Mouse (Mus musculus) T-cell, adult 2 months (primary cell): ENCODE results near the gene 1600015I10Rik.
"Not testable (repeated sequence)": the region's sequence is repeated elsewhere in the genome, so short reads cannot be mapped to it uniquely, and the experiment has no call there.

ENCODE experiments used
- DNase-seq: peaks from one replicate; pipeline ENCODE4 v3.0.0; 2022; ENCODE audit warnings: low spot score

The 1600015I10Rik gene

DNA sequence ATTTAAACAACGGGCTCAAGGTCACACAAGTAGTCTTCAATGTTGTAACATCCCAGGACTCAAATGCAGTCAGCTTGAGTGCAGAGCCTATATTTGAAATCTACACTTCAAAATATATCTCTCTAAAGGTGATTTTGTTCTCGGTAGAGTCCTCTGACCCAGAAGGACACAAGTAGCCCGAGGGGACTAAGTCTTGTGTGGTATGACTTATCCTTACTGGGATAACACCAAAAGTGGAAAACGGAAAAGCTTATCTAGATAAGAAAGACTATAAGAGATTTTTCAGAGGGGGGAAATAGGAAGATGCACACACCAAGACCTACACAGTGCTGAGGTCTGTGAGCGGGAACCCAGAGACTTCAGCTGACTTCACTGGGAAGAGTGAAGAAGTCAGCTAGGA lies at the start of gene 1600015I10Rik:
TSS of gene 1600015I10Rik (plus strand) at position 301 of the 400 bp plus-strand sequence.
- DNase-seq = no peak

DNA sequence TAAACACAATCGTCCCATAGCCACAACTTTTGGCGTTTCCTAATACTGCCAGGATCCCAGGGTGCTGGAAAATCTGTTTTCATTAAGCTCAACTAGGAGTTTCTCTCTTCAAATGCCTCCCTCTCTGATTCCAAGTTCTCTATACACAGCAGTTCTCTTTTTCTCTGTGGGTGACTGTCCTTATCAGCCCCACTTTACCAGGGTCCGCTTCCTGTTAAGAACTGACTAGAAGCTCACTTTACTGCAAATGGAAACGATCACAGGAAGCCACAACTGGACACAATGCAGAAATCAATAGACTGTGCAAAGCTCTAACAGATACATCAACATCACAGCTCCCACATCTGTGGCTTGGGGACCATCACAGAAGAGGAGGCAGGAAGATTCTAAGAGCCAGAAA lies 35.5 kb upstream of the 1600015I10Rik start:
- no peak for DNase-seq

DNA sequence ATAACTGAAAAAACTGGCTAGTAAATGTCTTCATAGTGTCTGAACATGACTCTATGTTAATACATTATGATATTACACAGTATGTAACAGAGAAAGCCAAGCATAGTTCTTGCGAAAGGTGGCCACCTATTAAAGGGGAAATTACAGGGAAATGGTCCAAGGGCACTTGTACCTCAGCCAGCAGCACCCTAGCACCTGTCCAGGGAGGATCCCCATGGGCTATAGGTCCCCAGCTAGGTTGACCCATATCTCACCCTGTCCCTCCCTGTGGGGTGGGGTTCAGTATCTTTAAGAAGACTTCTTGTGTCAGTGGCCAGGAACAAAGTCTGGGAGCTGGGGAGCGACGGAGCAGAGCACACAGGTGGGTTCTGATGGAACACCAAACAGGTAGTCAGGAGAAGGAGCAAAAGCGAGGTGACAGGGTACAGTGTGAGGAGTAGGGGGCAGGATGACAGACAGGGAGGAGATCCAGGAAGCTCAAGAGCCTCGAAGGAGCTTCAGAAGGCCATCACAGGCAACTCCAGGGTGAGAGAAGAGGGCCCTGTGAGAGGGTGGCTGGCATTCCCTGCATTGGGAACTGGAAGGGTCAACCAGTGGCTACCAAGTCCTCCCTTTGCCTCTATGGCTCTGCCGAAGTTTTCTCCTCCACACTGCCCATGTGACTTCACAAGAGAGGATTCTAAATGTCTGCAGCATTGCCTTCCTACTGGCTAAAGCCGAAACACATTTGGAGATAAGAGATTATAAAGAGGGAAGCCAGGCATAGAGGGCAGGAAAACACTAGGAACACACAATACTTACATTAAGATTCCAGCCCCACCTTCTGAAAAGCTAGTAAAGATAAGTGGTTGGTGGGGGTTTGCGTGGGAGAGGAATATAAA lies 34.5 kb upstream of the 1600015I10Rik start:
- DNase-seq = no peak

DNA sequence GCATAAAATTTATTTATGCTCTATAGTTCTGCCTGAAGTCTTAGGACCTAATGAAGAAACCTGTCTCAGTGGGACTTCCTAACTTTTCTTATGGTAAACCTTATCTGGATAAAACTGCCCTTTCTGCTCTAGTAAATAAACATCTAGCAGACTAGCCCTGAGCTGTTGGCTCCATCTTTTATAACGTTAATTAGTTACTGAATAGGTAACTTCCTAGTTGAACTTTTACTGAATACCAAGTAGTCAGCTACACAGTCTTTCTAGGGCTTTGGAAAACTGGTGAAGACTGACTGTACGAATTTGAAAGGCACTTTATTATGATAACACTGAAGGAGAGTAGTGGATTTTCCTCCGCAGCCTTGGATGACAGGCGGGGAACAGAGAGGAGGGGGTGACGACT lies 33.8 kb upstream of the 1600015I10Rik start:
- no peak for DNase-seq

DNA sequence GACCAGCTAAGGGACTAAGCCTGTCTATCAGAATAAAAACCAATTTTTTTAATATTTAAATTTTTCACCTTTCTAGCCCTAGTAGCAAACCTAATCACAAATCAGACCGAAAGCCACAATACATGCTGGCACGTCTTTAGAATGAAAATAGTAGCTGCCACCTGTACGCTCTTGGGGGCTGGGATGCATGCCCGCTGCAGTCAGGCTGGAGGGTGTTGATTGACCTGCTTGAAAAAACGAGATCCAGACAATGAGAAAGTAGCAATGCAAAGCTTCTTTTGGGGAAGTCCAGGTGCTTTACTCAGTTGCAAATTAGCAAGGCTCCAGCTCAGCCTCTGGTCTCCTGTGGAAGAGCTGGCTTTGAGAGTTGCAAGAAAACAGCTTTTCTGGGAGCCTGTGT lies 32.7 kb upstream of the 1600015I10Rik start:
- DNase-seq = no peak

DNA sequence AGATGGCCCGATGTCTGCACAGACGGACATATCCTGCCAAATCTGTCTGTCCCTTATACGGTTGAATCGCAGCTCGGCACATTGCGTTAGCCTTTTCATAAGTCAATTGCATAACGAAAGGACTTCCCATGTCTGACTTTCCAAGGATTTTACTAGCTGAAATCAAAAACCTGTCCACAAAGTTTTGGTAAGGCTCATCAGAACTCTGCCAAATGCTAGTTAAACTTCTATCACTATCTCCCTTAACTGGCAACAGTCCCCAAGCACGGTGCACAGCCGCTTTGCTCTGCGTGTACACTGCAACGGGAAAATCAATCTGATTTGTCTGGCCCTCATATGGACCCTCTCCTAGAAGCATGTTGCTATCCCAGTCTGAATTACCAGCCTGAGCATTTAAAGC lies 28.4 kb upstream of the 1600015I10Rik start:
- DNase-seq = not testable (repeated sequence)

DNA sequence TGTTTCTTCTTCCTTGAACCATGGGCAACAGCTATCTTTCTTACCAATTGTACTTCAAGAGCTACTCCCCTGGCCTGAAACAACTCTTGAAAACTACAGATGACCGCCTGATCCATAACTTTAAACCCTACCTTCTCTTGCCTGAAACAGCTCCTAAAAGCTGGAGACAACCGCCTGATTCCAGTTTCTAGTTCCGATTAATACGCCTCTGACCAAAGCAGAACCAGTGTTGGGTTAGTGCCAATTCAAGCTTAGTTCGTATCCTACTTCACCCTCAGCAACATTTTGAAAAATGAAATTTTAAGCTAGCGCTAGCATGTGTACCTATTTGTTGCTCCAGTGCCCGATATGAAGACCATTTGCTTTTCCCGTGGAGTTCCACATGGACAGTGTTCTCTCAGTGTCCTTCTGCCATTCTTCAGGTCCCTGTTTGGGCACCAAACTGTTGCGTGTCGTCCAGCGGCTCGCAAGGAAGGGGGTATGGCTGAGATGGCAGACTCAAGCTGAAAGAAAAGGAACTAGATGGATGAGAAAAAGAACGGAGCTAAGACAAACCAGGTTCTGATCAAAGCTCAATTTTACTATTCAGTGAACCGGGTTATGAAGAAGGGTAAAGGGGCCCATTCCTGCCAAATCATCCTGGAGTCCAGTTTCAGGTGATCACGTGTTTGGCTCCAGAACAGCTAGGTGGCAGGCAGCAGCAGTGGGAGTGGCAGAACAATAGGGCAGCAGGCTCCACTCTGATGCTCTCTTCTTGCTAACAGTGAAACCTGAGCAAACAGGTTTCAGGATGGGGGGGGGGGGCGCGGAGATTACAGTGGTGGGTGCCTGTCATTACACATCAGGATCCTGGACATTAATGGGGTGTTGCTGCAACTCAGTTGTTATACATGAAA lies 26.9 kb upstream of the 1600015I10Rik start:
- no peak for DNase-seq

DNA sequence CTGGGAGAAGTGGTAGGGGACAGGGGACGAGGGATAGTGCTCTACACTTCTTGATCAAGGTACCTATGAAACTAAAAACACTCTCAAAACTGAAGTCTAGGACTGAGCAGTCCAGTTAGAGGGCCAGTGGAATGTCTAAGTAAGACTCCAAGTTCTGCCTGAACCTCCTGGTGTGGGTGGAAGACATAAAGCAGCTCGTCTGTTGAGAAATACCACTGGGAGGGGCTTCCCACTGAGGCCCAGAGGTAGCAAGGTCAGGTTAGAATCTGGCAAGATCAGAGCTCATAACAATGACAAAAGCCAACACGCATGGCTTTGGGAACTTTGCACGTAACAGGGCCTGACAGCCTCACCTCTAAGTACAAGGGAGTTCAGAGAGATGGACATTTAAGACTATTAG lies 26.3 kb upstream of the 1600015I10Rik start:
- DNase-seq = no peak

DNA sequence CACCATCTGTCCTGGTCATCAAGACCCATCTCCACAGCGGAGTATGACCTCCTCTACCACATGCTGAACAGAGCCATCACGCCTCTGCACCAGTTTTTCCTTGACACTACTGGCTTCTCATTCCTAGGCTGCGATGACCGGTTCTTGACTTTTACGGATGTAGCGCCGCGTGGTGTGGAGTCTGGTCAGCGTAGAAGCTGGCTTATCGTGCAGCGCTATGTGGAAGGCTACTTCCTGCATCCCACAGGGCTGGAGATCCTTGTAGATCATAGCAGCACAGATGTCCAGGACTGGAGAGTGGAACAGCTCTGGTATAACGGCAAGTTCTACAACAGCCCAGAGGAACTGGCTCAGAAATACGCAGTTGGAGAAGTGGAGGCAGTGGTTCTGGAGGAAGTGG lies 24.1 kb upstream of the 1600015I10Rik start:
- no peak for DNase-seq

DNA sequence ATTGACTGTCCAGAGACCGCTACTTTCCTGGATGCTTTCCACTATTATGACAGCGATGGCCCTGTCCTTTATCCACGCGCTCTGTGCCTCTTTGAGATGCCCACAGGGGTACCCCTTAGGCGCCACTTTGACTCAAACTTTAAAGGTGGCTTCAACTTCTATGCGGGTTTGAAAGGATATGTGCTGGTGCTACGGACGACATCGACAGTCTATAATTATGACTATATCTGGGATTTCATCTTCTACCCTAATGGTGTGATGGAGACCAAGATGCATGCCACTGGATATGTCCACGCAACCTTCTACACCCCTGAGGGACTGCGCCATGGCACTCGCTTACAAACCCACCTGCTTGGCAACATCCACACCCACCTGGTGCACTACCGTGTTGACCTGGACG lies 23.3 kb upstream of the 1600015I10Rik start:
- no peak for DNase-seq

DNA sequence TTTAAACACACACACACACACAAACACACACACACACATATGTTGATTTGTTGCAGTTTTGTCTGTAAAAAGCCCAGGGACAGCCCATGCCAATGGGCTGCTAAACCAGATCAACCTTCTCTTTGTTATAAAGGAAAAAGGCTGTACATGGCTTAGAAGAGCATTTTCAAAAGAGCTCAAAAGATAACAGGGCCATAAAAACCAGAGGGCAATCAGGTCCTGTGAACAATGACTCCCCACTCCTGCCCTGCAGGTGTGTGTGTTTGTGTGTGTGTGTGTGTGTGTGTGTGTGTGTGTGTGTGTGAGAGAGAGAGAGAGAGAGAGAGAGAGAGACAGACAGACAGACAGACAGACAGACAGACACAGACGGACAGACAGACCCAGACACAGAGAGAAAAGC lies 20.5 kb upstream of the 1600015I10Rik start:
- no peak for DNase-seq

DNA sequence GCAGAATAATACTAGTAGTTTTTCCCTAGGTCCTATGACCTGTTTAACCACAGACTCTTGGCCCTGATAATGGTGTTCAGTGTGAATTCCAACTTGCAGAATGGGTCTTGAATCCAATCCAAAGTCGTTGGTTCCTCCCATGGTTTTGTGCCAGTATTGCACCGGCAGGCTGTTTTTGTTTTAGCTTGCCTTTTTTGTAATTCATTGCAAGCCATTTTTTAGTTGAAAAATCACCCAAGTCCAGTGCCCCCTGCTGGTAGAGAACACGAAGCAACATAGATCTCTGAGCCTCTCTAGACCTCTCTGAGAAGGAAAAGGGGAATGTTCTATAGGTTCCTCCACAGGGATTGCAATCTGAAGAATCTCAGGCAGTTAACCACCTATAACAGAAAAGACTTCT lies 17.7 kb upstream of the 1600015I10Rik start:
- peak; percentile 32 for DNase-seq

DNA sequence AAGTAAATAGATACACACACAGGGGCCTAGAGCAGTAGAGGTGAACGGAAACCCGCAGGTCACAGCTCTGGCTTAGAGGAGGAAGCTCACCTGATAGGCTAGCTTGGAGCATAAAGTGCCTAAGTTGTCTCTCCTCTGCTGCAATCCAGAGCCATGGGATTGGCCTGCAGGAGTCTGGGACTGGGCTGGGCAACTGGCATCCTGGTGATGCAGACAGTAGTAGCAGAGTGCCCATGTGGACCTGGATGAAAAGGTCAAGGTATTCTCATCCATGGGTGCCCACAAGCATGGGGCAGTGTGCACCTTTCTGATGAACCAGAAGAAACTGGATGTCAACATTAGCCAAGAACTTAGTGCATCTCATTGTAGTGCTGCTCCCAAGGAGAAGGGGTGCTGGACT lies 16.1 kb upstream of the 1600015I10Rik start:
- DNase-seq = no peak

DNA sequence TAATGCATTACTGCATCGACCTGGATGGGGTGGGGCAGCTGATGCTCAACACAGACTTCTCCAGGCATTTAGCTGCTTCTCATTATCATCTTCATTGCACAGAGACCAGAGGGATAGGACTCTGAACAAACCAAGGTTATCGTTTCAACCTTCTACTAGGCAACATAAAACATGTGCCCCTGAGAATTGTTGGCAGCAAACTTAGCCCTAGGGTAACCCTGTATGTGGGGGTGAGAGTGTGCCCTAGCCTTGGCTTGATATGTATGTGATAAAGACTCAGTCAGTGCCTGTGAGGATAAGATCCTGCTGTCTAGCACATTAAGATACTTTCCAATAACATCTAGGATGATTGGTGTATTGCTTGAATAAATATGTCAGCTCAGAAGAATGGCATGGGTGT lies 19.9 kb downstream of the 1600015I10Rik start:
- no peak for DNase-seq

DNA sequence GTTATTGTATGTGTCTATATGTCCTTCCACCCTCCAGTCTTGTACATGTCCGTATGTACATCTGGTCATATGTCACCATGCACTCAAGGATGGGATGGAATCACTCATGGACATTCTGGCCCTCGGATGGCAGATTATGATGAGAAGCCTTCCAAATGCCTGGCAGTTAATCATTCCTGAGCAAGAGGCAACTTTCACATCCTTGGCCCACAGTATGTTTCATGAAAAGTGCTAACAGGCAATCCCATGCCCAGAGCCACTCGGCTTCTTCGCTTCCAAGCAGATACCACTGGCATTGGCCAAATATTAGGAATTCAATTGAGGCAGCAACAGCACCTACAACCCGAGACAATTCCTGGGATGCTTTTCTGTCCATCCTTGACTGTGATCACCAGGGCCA lies 21.0 kb downstream of the 1600015I10Rik start:
- DNase-seq = no peak

DNA sequence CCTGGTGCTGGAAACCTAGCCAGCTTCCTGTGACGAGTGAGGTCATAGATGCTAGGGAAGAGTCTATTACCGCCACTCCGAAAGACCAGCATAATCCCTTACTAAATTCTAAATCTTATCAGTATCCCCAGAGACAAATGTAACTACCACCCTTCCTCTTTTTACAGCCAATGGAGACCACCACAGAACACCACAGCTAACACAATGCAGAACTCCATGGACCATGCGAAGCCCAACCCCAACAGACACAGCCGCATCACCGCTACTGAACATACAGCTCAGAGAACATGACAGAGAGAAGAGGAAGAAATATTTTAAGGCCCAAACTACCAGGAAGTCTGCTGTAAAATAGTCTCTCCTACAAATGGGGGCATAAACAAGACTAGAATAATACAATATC lies 21.9 kb downstream of the 1600015I10Rik start:
- no peak for DNase-seq

DNA sequence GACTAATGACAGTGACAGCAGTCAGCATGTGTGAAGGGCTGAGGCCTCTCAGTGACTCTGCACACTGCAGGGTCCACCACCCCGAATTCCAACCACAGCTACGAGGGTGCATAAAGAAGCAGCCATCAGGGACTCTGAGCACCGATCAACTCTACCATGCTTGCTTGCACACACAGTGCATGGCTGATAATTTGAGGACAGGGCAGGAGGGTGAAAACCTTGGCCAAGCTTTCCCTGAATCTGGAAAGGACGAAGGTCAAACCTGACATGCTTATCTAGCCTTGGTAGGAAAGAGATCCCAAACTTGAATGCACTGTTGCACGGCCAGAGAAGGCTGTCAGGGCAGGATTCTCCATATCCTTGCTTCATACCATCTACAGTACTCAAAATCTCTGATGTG lies 23.5 kb downstream of the 1600015I10Rik start:
- DNase-seq = no peak

DNA sequence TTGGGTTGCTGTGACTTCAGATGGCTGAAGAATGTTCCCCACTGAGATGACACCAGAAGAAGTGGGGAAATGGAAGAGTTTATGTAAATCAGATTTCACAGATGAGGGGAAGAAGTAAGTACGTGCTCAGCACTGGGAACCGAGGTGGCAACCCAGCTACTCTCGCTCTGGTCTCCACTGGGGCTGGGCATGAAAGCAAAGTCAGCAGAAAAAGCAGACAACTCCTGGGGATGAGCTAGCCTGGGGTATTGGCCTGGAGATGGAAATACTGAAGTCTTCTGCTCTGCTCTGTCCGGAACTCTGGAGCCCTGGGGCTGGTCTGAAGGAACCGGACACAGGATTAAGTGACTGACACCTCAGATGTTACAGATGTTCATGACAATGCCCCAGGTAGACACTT lies 24.5 kb downstream of the 1600015I10Rik start:
- DNase-seq = no peak

DNA sequence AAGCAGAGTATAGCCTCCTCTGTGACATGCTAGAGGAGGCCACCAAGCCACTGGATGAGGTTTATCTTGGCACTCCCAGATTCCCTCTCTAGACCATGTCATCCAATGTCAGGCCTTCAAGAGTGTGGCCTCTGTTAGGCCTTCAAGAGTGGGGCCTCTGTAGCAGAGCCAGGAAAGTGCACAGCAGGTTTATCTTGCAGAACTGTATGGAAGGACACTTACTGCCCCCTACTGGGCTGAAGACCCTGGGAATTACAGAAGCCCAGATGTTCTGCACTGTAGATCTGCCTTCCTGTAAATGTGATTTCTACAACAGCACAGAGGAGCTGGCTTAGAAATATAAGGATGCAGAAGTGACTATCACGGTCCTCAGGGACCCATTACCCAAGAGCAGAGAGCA lies 25.3 kb downstream of the 1600015I10Rik start:
- DNase-seq = peak; percentile 5

DNA sequence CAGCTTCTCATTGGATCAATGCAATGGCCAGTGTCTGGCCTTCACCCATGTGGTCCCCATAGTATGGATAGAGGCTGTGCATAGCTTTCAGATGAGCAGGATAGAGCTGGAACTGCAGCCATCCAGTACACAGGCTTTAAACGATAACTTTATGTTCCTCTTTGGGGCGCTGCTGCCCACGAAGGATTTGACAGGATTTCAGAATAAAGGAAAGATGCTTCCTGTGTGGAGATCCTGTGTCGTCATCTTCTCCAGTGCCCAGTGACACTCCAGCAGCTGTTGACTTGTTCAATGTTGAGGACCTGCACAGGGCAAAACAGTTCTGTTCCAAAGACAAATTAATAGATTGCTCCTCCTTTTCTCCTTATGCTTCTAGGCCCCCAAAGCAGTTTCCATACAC lies 27.1 kb downstream of the 1600015I10Rik start:
- DNase-seq = no peak

DNA sequence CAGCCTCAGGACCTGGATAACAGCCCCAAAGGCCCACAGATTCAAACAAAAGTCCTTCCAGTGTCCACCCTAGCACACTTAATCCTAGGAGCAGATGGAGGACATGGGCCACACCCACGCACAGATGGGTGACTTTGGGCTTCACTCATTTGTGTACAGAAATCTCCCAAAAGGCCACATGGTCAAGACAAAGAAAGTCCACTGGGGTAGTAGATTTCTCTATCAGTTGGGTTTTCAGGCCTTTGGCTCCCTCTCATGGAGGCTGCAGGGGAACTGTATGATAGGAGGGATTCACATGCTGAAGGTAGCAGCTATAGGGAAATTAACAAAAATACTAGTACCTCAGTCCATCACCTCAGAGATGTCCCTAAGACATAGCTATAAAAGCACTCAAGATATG lies 28.4 kb downstream of the 1600015I10Rik start:
- no peak for DNase-seq

DNA sequence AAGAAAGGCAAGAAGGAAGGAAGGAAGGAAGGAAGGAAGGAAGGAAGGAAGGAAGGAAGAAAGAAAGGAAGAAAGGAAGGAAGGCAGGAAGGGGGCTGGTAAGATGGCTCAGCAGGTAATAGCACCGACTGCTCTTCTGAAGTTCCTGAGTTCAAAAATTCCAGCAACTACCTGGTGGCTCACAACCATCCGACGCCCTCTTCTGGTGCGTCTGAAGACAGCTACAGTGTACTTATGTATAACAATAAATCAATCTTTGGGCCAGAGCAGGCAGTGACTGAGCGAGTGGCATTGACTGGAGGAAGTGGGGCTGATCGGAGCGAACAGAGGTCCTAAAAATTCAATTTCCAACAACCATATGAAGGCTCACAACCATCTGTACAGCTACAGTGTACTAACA lies 29.5 kb downstream of the 1600015I10Rik start:
- not testable (repeated sequence) for DNase-seq

DNA sequence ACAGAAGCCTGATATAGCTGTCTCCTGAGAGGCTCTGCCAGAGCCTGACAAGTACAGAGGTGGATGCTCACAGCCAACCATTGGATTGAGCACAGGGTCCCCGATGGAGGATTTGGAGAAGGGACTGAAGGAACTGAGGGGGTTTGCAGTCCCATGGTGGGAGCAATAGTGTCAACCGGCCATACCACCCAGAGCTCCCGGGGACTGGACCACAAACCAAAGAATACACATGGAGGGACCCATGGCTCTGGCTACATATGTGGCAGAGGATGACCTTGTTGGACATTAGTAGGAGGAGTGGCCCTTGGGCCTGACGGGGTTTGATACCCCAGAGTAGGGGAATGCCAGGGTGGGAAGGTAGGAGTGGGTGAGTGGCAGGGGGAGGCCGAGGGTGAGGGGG lies 37.0 kb downstream of the 1600015I10Rik start:
- not testable (repeated sequence) for DNase-seq
